Mouse (Mus musculus): Measurements from ENCODE around the gene A030005K14Rik. TPM values are rescaled to one million over a fixed set of nuclear protein-coding genes. Genes with fewer than 3 reads are reported as not detected.

The A030005K14Rik gene
- polyA plus RNA-seq, 1 experiment, result not detected

DNA sequence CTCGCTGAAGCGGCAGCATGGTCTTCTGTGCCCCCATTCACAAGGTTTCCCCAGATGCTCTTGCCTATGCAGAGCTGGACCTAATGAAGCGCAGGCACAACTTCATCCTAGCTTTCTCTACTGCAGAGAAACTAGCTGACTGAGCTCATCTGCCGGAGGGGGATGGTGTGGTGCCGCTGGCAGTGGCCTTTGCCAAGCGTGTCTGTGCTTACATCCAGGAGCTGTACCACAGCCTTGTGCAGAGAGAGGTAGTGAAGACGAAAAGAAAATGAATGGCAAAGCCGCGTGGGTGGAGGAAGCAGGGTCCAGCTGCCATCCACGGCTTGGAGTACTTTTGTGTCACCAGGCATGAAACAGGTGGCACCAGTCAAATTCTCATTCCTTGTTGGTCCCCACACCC, 8.0 kb upstream of the A030005K14Rik start:
- peaks cover 8% of the 10 kb centered on the region for H3K27me3 ChIP-seq (ENCODE audit: control insufficient read depth, insufficient read depth, insufficient read length)
- no peak overlapping the region for H3K4me3 ChIP-seq (ENCODE audit: insufficient read depth, poor library complexity, severe bottlenecking)
- H3ac ChIP-seq (ENCODE audit: control insufficient read depth, insufficient read length, low read depth), result no peak overlapping the region
- TF ChIP-seq MYOG (IDR thresholded peaks at IDR 0.05; ENCODE audit: control insufficient read depth, extremely low read depth, insufficient read length) (no peak), USF1 (IDR thresholded peaks at IDR 0.05; ENCODE audit: low read depth) (no peak), MAX (IDR thresholded peaks at IDR 0.05) (no peak), MYOD1 (IDR thresholded peaks at IDR 0.05; ENCODE audit: control insufficient read depth, insufficient read length, low read depth) (no peak), FOSL1 (IDR thresholded peaks at IDR 0.05; ENCODE audit: insufficient read depth, low read length, poor library complexity, severe bottlenecking) (no peak), CEBPB (IDR thresholded peaks at IDR 0.05; ENCODE audit: low read depth) (no peak), CTCF (IDR thresholded peaks at IDR 0.05; ENCODE audit: control insufficient read depth, insufficient read depth, insufficient read length) (no peak)
- H3K79me3 ChIP-seq (ENCODE audit: low read depth), result no peaks in the 10 kb centered on the region
- no peaks in the 10 kb centered on the region for H3K79me2 ChIP-seq (ENCODE audit: control insufficient read depth, insufficient read depth)
- H3K36me3 ChIP-seq (ENCODE audit: control insufficient read depth, insufficient read depth), result no peaks in the 10 kb centered on the region

DNA sequence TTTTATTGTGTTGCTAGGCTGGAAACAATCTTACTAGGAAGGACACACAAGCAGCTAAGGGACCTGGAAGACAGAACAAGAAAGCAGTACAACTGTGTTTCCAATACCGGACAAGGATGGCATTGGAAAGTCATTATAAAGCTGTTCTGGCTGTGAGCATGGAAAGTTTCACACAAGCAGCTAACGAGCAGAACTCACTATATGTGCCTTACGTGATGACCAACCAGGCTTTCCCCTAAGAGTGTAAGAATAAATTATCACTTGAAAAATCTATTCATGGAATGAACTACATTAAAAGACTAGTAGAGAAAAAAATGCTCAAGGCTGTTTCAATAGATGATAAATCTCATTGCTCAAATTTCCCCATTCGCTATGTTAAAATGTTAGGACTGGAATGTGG, 7.4 kb upstream of the A030005K14Rik start:
- Histone ChIP-seq H3K27me3 (ENCODE audit: control insufficient read depth, insufficient read depth, insufficient read length) (peaks cover 8% of the 10 kb centered on the region), H3K79me2 (ENCODE audit: control insufficient read depth, insufficient read depth) (no peaks in the 10 kb centered on the region), H3ac (ENCODE audit: control insufficient read depth, insufficient read length, low read depth) (no peak overlapping the region), H3K36me3 (ENCODE audit: control insufficient read depth, insufficient read depth) (no peaks in the 10 kb centered on the region), H3K4me3 (ENCODE audit: insufficient read depth, poor library complexity, severe bottlenecking) (no peak overlapping the region), H3K79me3 (ENCODE audit: low read depth) (no peaks in the 10 kb centered on the region)
- TF ChIP-seq CTCF (IDR thresholded peaks at IDR 0.05; ENCODE audit: control insufficient read depth, insufficient read depth, insufficient read length) (no peak), MAX (IDR thresholded peaks at IDR 0.05) (no peak), FOSL1 (IDR thresholded peaks at IDR 0.05; ENCODE audit: insufficient read depth, low read length, poor library complexity, severe bottlenecking) (no peak), CEBPB (IDR thresholded peaks at IDR 0.05; ENCODE audit: low read depth) (no peak), MYOG (IDR thresholded peaks at IDR 0.05; ENCODE audit: control insufficient read depth, extremely low read depth, insufficient read length) (no peak), MYOD1 (IDR thresholded peaks at IDR 0.05; ENCODE audit: control insufficient read depth, insufficient read length, low read depth) (no peak), USF1 (IDR thresholded peaks at IDR 0.05; ENCODE audit: low read depth) (no peak)

- Histone ChIP-seq H3ac (ENCODE audit: control insufficient read depth, insufficient read length, low read depth) (no peak overlapping the region), H3K4me3 (ENCODE audit: insufficient read depth, poor library complexity, severe bottlenecking) (no peak overlapping the region), H3K79me3 (ENCODE audit: low read depth) (no peaks in the 10 kb centered on the region), H3K36me3 (ENCODE audit: control insufficient read depth, insufficient read depth) (no peaks in the 10 kb centered on the region), H3K27me3 (ENCODE audit: control insufficient read depth, insufficient read depth, insufficient read length) (peaks cover 8% of the 10 kb centered on the region), H3K79me2 (ENCODE audit: control insufficient read depth, insufficient read depth) (no peaks in the 10 kb centered on the region)
- TF ChIP-seq CTCF (IDR thresholded peaks at IDR 0.05; ENCODE audit: control insufficient read depth, insufficient read depth, insufficient read length) (no peak), CEBPB (IDR thresholded peaks at IDR 0.05; ENCODE audit: low read depth) (no peak), MYOD1 (IDR thresholded peaks at IDR 0.05; ENCODE audit: control insufficient read depth, insufficient read length, low read depth) (no peak), USF1 (IDR thresholded peaks at IDR 0.05; ENCODE audit: low read depth) (no peak), MAX (IDR thresholded peaks at IDR 0.05) (no peak), FOSL1 (IDR thresholded peaks at IDR 0.05; ENCODE audit: insufficient read depth, low read length, poor library complexity, severe bottlenecking) (no peak), MYOG (IDR thresholded peaks at IDR 0.05; ENCODE audit: control insufficient read depth, extremely low read depth, insufficient read length) (no peak)
These were observed 5.7 kb upstream of the A030005K14Rik start for GRCm38 (mm10) chr1:83064851-83065250.

- no peak within 1 kb of the TSS for H3K4me3 ChIP-seq (ENCODE audit: insufficient read depth, poor library complexity, severe bottlenecking)
- no peaks in the 10 kb centered on the region for H3K79me3 ChIP-seq (ENCODE audit: low read depth)
- no peak within 1 kb of the TSS for H3ac ChIP-seq (ENCODE audit: control insufficient read depth, insufficient read length, low read depth)
- peaks cover 3% of the 10 kb centered on the region for H3K27me3 ChIP-seq (ENCODE audit: control insufficient read depth, insufficient read depth, insufficient read length)
- no peaks in the 10 kb centered on the region for H3K79me2 ChIP-seq (ENCODE audit: control insufficient read depth, insufficient read depth)
- no peaks in the 10 kb centered on the region for H3K36me3 ChIP-seq (ENCODE audit: control insufficient read depth, insufficient read depth)
- no peak for TF ChIP-seq MAX (IDR thresholded peaks at IDR 0.05)
- no peak for TF ChIP-seq CEBPB (IDR thresholded peaks at IDR 0.05; ENCODE audit: low read depth)
- TF ChIP-seq MYOD1 (IDR thresholded peaks at IDR 0.05; ENCODE audit: control insufficient read depth, insufficient read length, low read depth), result no peak
- no peak for TF ChIP-seq USF1 (IDR thresholded peaks at IDR 0.05; ENCODE audit: low read depth)
- TF ChIP-seq CTCF (IDR thresholded peaks at IDR 0.05; ENCODE audit: control insufficient read depth, insufficient read depth, insufficient read length), result no peak
- no peak for TF ChIP-seq MYOG (IDR thresholded peaks at IDR 0.05; ENCODE audit: control insufficient read depth, extremely low read depth, insufficient read length)
- TF ChIP-seq FOSL1 (IDR thresholded peaks at IDR 0.05; ENCODE audit: insufficient read depth, low read length, poor library complexity, severe bottlenecking), result no peak
These were observed 1.5 kb upstream of the A030005K14Rik start, which contains the start of gene Krtap28-13 for GRCm38 (mm10) chr1:83060643-83061042. Gene Krtap28-13 (plus strand): TSS chr1:83060930.

- TF ChIP-seq CTCF (IDR thresholded peaks at IDR 0.05; ENCODE audit: control insufficient read depth, insufficient read depth, insufficient read length), result no peak
- TF ChIP-seq MAX (IDR thresholded peaks at IDR 0.05), result no peak
- no peak for TF ChIP-seq MYOG (IDR thresholded peaks at IDR 0.05; ENCODE audit: control insufficient read depth, extremely low read depth, insufficient read length)
- TF ChIP-seq CEBPB (IDR thresholded peaks at IDR 0.05; ENCODE audit: low read depth), result no peak
- TF ChIP-seq MYOD1 (IDR thresholded peaks at IDR 0.05; ENCODE audit: control insufficient read depth, insufficient read length, low read depth), result no peak
- no peak for TF ChIP-seq USF1 (IDR thresholded peaks at IDR 0.05; ENCODE audit: low read depth)
- TF ChIP-seq FOSL1 (IDR thresholded peaks at IDR 0.05; ENCODE audit: insufficient read depth, low read length, poor library complexity, severe bottlenecking), result no peak
- Histone ChIP-seq H3K36me3 (ENCODE audit: control insufficient read depth, insufficient read depth) (no peaks in the 10 kb centered on the region), H3K27me3 (ENCODE audit: control insufficient read depth, insufficient read depth, insufficient read length) (peaks cover 3% of the 10 kb centered on the region), H3K4me3 (ENCODE audit: insufficient read depth, poor library complexity, severe bottlenecking) (no peak overlapping the region), H3K79me2 (ENCODE audit: control insufficient read depth, insufficient read depth) (no peaks in the 10 kb centered on the region), H3ac (ENCODE audit: control insufficient read depth, insufficient read length, low read depth) (no peak overlapping the region), H3K79me3 (ENCODE audit: low read depth) (no peaks in the 10 kb centered on the region)
These were observed 697 bp downstream of the A030005K14Rik start for GRCm38 (mm10) chr1:83058481-83058880.
